Mouse (Mus musculus) hindbrain, embryonic 15.5 days (tissue): ENCODE data around the gene Scg2. TPM values are rescaled to one million over a fixed set of nuclear protein-coding genes. Genes with fewer than 3 reads are reported as not detected.

Source experiments
- ATAC-seq: fragments of 200-750 bp; cut with Nextera tagmentation; 2 replicates; pipeline ENCODE4 v1.8.0; 2017; ENCODE audit warnings: low read depth, moderate number of reproducible peaks, moderate TSS enrichment; ENCODE audit not compliant: low FRiP score
- H3K27ac ChIP-seq: fragments of 300-500 bp; sonication (generic); replicated peaks from 2 replicates; pipeline ENCODE4 v1.5.1; 2015; ENCODE audit warnings: mild to moderate bottlenecking, inconsistent platforms
- H3K27me3 ChIP-seq: fragments of 300-500 bp; sonication (generic); 2 replicates; pipeline ENCODE4 v1.6.1; 2015; ENCODE audit warnings: control low read depth, inconsistent platforms
- H3K36me3 ChIP-seq: fragments of 300-500 bp; sonication (generic); 2 replicates; pipeline ENCODE4 v1.6.1; 2015; ENCODE audit warnings: control low read depth, inconsistent platforms
- H3K4me1 ChIP-seq: fragments of 300-500 bp; sonication (generic); replicated peaks from 2 replicates; pipeline ENCODE4 v1.6.1; 2015; ENCODE audit warnings: control low read depth, inconsistent platforms
- H3K4me2 ChIP-seq: fragments of 300-500 bp; sonication (generic); 2 replicates; pipeline ENCODE4 v1.6.1; 2015; ENCODE audit warnings: moderate library complexity, mild to moderate bottlenecking, inconsistent platforms
- H3K4me3 ChIP-seq: fragments of 300-500 bp; sonication (generic); 2 replicates; pipeline ENCODE4 v1.5.1; 2015; ENCODE audit warnings: mild to moderate bottlenecking, inconsistent platforms
- H3K9ac ChIP-seq: fragments of 300-500 bp; sonication (generic); 2 replicates; pipeline ENCODE4 v1.6.1; 2015; ENCODE audit warnings: inconsistent platforms
- H3K9me3 ChIP-seq: fragments of 300-500 bp; sonication (generic); 2 replicates; pipeline ENCODE4 v1.6.1; 2016; ENCODE audit warnings: control low read depth, inconsistent platforms
- WGBS: fragments of 180-500 bp; shearing (Covaris S2); methylation state at CpG from one replicate; pipeline ENCODE4 v1.1.7; 2015; 5-methylcytosine and 5-hydroxymethylcytosine counted together
- polyA plus RNA-seq: library from polyadenylated mRNA; unstranded; fragments of >200 nt; fragmentation: Nextera tagmentation; extraction: Ambion mirVana; gene quantifications from 2 replicates; pipeline ENCODE4 v1.2.1, GENCODE M21; 2015

Scg2 gene
- 158 and 166 TPM in 2 replicates for polyA plus RNA-seq

DNA sequence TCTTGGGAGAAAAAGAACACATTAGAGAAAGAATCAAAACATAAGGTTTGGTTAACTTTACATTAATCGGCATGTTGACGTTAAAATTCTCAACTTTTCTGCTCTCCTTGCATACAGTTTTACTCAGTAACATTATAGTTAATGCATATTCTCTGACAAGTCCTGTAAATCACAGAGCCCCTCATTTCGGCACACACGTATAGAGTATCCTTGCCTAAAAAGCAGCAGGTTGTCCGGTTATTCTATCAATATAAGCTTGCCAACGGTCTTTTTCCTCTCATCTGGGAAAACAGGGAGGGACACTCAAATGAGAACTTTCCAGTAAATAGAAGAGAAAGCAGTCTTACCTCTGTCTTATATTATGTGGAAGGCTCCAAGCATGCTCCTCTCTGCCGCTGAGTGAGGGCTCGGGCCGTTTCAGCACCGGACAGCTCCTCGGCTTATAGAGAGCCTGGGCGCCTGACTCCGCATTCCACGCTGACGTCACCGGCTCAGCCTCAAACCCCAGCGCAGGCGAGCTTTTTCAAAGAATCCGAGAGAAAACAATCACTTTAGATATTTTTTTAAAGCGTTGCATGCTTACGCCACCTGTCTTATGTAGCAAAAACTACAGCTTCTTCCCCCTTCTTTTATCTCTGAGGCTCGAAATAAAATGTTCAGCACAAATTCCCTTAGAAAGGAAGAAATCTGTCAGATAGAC is at the start of gene Scg2:
TSS of gene Scg2 (minus strand) at position 512 of the 700 bp plus-strand sequence.
- Histone ChIP-seq H3K27ac (peak within 1 kb of the TSS; percentile 75), H3K4me1 (no peaks in the 10 kb centered on the region), H3K4me2 (peak within 1 kb of the TSS; percentile 55), H3K9ac (peak within 1 kb of the TSS; percentile 35), H3K4me3 (peak within 1 kb of the TSS; percentile 54), H3K27me3 (no peaks in the 10 kb centered on the region), H3K36me3 (peaks cover 18% of the 10 kb centered on the region), H3K9me3 (no peaks in the 10 kb centered on the region)
- peak; percentile 95 for ATAC-seq
- 11% methylated on average over 22 of the region's 22 CpGs for WGBS

DNA sequence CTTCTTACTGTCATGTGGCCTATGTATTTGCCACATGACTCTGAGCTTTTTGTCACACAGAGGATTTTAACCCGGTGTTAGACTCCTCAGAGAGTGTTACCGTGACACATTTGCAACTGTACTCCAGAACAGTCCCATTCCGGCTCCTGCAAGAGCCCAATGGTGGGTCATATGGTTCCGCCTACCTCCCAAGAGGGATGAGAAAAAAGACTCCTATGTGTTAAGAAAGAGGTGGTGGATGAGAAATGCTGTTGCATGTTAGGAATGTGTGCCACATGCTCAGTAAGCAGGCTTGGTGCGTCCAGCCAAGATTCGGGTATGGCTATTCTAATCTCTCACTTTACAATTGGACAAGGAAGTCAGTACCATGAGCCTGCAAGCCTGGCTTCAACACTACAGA is 45.6 kb upstream of the Scg2 start:
- Histone ChIP-seq H3K4me1 (no peaks in the 10 kb centered on the region), H3K27me3 (no peaks in the 10 kb centered on the region), H3K9me3 (no peaks in the 10 kb centered on the region), H3K4me3 (no peak overlapping the region), H3K4me2 (no peak overlapping the region), H3K9ac (no peak overlapping the region), H3K27ac (no peak overlapping the region), H3K36me3 (no peaks in the 10 kb centered on the region)
- 93% methylated on average over 6 of the region's 6 CpGs for WGBS
- no peak for ATAC-seq

GRCm38 (mm10) chr1:79470856-79471255 is 30.9 kb upstream of the Scg2 start:
- ATAC-seq, result no peak

GRCm38 (mm10) chr1:79469871-79470270 is 30.0 kb upstream of the Scg2 start:
- H3K9me3 ChIP-seq, result no peaks in the 10 kb centered on the region
- no peak for ATAC-seq
- no peaks in the 10 kb centered on the region for H3K36me3 ChIP-seq

More at GRCm38 (mm10) chr1:79470856-79471255, 30.9 kb upstream of the Scg2 start:
- H3K4me1 ChIP-seq, result no peaks in the 10 kb centered on the region
- H3K36me3 ChIP-seq, result no peaks in the 10 kb centered on the region
- no peak overlapping the region for H3K27ac ChIP-seq
- 85% methylated on average over 2 of the region's 2 CpGs for WGBS
- no peak overlapping the region for H3K4me2 ChIP-seq
- H3K9ac ChIP-seq, result no peak overlapping the region
- no peaks in the 10 kb centered on the region for H3K9me3 ChIP-seq
- H3K27me3 ChIP-seq, result no peaks in the 10 kb centered on the region
- no peak overlapping the region for H3K4me3 ChIP-seq

DNA sequence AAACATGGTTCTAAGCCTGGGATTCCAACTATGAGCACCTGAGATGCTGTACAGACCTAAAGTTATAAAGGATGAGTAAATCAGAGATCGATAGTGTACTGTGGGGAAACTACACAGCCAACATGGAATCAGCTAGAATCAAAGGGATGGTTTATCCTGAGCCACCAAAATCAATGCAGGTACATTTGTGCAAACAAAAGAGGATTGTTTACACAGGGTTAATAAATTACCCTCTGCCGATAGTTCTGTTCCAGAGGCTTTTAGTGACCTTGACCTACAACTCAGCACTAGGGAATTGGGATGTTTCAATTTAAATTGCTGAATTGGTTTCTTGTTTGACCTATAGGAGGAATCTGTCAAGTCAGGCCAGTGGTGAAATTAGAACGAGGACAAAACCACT is 26.7 kb upstream of the Scg2 start:
- no peak for ATAC-seq
- no peaks in the 10 kb centered on the region for H3K4me1 ChIP-seq
- WGBS, result 55% methylated on average over 3 of the region's 3 CpGs
- no peak overlapping the region for H3K27ac ChIP-seq
- H3K9ac ChIP-seq, result no peak overlapping the region
- H3K27me3 ChIP-seq, result no peaks in the 10 kb centered on the region
- no peak overlapping the region for H3K4me2 ChIP-seq
- H3K4me3 ChIP-seq, result no peak overlapping the region
- H3K36me3 ChIP-seq, result no peaks in the 10 kb centered on the region
- no peaks in the 10 kb centered on the region for H3K9me3 ChIP-seq

More at GRCm38 (mm10) chr1:79469871-79470270, 30.0 kb upstream of the Scg2 start:
- H3K27me3 ChIP-seq, result no peaks in the 10 kb centered on the region
- WGBS, result 74% methylated on average over 5 of the region's 5 CpGs
- no peak overlapping the region for H3K4me2 ChIP-seq
- H3K9ac ChIP-seq, result no peak overlapping the region
- no peak overlapping the region for H3K27ac ChIP-seq
- H3K4me3 ChIP-seq, result no peak overlapping the region
- no peaks in the 10 kb centered on the region for H3K4me1 ChIP-seq

- ATAC-seq, result no peak
- Histone ChIP-seq H3K27ac (no peak overlapping the region), H3K4me2 (no peak overlapping the region), H3K4me1 (peaks cover 10% of the 10 kb centered on the region), H3K27me3 (no peaks in the 10 kb centered on the region), H3K36me3 (no peaks in the 10 kb centered on the region), H3K4me3 (no peak overlapping the region), H3K9ac (no peak overlapping the region), H3K9me3 (no peaks in the 10 kb centered on the region)
- WGBS, result 16% methylated on average over 5 of the region's 5 CpGs
These were observed 18.6 kb upstream of the Scg2 start for GRCm38 (mm10) chr1:79458558-79458957.

- Histone ChIP-seq H3K4me1 (peaks cover 21% of the 10 kb centered on the region), H3K27ac (peak overlapping the region; percentile 39; the same call in 1 of the 2 replicates), H3K9me3 (no peaks in the 10 kb centered on the region), H3K9ac (no peak overlapping the region), H3K27me3 (no peaks in the 10 kb centered on the region), H3K4me3 (no peak overlapping the region), H3K4me2 (no peak overlapping the region), H3K36me3 (no peaks in the 10 kb centered on the region)
- 6% methylated on average over 4 of the region's 4 CpGs for WGBS
- ATAC-seq, result no peak
These were observed 14.2 kb upstream of the Scg2 start for GRCm38 (mm10) chr1:79454164-79454563.

- H3K4me2 ChIP-seq, result no peak overlapping the region
- H3K27ac ChIP-seq, result no peak overlapping the region
- no peaks in the 10 kb centered on the region for H3K9me3 ChIP-seq
- H3K36me3 ChIP-seq, result no peaks in the 10 kb centered on the region
- no peak overlapping the region for H3K4me3 ChIP-seq
- no peaks in the 10 kb centered on the region for H3K27me3 ChIP-seq
- H3K9ac ChIP-seq, result no peak overlapping the region
- H3K4me1 ChIP-seq, result peaks cover 21% of the 10 kb centered on the region
- 37% methylated on average over 1 of the region's 1 CpGs for WGBS
- peak; percentile 49 for ATAC-seq
These were observed 12.4 kb upstream of the Scg2 start for GRCm38 (mm10) chr1:79452339-79452738.

DNA sequence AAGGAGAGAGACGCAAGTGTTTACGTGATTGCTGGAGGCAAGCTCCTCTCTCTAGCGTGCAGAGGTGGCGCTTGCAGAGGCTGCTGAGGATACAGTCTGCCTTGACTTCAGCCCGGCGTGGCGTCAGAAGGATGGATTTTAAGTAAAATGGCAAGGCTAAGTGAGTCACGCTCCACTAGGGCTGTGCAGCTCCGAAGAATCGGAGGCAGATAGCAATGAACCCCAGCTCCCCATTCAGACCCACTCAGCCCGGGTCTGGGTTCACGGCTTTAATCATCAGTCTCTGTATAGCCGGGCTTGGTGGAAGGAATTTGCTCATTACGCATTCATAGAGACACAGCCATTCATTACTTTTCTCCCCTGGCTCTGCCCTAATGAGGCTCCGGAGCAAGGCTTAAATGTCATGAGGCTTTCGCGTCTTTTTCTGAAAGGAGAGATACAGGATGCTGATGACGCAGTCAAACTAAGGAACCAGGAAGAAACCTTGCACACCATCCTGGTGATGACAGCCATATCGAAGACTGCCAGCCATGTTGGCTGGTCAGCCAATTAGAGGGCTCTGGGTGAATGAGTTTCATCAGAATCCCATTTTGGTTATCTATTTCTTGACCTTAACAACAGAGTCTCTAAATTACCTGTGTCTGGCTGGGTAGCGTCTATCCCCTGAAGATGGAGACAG is 10.6 kb upstream of the Scg2 start:
- H3K4me1 ChIP-seq, result peaks cover 21% of the 10 kb centered on the region
- H3K4me2 ChIP-seq, result peak overlapping the region; percentile 59
- no peaks in the 10 kb centered on the region for H3K27me3 ChIP-seq
- H3K36me3 ChIP-seq, result no peaks in the 10 kb centered on the region
- no peaks in the 10 kb centered on the region for H3K9me3 ChIP-seq
- peak overlapping the region; percentile 79 for H3K27ac ChIP-seq
- H3K9ac ChIP-seq, result peak overlapping the region; percentile 30
- peak; percentile 87 for ATAC-seq
- peak overlapping the region; percentile 36 for H3K4me3 ChIP-seq
- 7% methylated on average over 20 of the region's 20 CpGs for WGBS

DNA sequence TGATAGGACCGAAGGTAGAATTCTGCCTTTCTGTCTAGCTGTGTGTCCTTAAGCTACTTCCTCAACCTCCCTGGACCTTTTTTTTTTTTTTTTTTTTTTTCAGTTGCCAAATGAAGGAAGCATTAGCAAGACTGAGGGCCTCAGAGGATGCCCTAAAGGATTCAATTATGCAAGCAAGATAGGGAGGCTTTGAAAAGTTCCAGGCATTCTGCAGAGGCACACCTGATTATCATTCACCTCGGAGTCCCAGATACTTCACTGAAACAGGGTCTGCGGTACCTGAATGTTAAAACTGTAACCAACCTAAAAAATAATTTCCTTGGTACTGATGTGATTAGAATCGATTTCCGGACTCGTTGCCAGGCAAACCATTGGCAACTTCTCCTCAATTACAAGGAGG is 10.0 kb upstream of the Scg2 start:
- peak overlapping the region; percentile 30; the same call in 1 of the 2 replicates for H3K9ac ChIP-seq
- no peaks in the 10 kb centered on the region for H3K27me3 ChIP-seq
- H3K9me3 ChIP-seq, result no peaks in the 10 kb centered on the region
- peaks cover 21% of the 10 kb centered on the region for H3K4me1 ChIP-seq
- 11% methylated on average over 6 of the region's 6 CpGs for WGBS
- H3K4me3 ChIP-seq, result peak overlapping the region; percentile 36
- 0 out of 2 replicates have a peak, but pooled peaks have one; percentile 15 for ATAC-seq
- no peaks in the 10 kb centered on the region for H3K36me3 ChIP-seq
- peak overlapping the region; percentile 79 for H3K27ac ChIP-seq
- peak overlapping the region; percentile 59 for H3K4me2 ChIP-seq

DNA sequence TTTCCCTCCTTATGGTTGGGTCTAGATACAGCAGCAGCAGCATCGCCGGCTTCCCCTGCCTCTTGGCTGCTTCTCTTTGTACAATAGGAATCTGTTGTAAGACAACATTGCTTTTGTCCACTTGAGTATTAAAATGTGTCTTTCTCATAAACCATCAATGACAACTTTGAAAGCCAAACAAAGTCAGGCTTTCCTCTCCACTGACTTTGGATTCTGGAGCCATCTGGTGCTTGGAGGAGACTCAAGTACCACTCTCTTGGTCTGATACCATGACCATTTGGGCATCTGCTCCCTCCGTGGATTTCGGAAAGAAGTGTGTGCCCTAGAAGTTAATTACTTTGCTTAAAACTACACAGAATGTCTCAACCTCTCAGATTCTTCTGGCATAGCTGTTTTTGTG is 5.7 kb upstream of the Scg2 start:
- Histone ChIP-seq H3K27ac (no peak overlapping the region), H3K4me3 (no peak overlapping the region), H3K4me1 (peaks cover 1% of the 10 kb centered on the region), H3K9me3 (no peaks in the 10 kb centered on the region), H3K4me2 (no peak overlapping the region), H3K9ac (no peak overlapping the region), H3K36me3 (no peaks in the 10 kb centered on the region), H3K27me3 (no peaks in the 10 kb centered on the region)
- no peak for ATAC-seq
- WGBS, result 75% methylated on average over 4 of the region's 4 CpGs

DNA sequence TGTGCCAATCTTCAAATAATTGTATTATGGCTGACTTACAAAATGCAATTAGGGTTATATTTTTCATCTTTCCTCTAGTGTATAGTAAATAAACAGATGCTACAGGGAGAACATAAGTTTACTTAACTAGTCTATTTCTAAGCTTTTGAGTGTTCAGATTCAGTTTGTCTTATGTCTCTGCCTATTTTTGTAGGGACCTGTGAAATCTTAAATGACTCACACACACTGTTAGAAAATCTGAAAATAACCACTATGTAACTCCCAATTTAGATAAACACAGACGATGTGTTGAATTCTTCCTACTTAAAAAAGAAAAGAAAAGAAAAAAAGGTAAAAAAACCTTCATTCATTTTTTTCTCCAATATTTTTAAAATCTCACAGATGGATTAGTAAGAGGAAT is 2.2 kb downstream of the Scg2 start:
- Histone ChIP-seq H3K4me1 (no peaks in the 10 kb centered on the region), H3K27ac (no peak overlapping the region), H3K9me3 (no peaks in the 10 kb centered on the region), H3K27me3 (no peaks in the 10 kb centered on the region), H3K4me3 (no peak overlapping the region), H3K9ac (no peak overlapping the region), H3K4me2 (peak overlapping the region; percentile 34), H3K36me3 (peaks cover 18% of the 10 kb centered on the region)
- no peak for ATAC-seq
- WGBS, result 89% methylated on average over 1 of the region's 1 CpGs
